Mouse (Mus musculus) bone marrow macrophage, adult 2 months (primary cell): Measurements from ENCODE around the gene Olfml2b.

Source experiments
- CTCF ChIP-seq: IDR thresholded peaks from 2 replicates; pipeline ENCODE4 v1.5.1; 2012; ENCODE audit warnings: low read depth, mild to moderate bottlenecking, low read length, moderate library complexity
- POLR2A ChIP-seq: IDR thresholded peaks from 2 replicates; pipeline ENCODE4 v1.6.1; 2012; ENCODE audit warnings: mild to moderate bottlenecking, low read depth, low read length, borderline replicate concordance

DNA sequence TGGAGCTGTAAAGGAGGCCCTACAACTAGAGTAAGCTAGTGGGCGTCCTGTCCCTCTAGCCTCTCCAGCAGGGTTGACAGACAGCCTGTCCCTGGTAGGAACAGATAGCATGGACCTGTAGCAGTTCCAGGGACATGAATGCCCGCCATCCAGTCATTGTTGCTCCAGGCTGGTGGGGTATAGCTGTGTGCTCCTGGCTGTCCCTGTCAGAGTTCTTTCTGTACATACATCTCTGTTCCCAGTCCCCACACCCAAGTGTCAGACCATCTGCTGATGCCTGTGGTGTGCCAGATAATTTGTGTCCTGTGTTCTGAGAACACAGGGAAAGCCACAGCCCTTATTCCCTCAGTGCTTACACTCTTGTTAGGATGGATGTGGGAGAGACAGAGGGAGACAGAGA, 35.3 kb downstream of the Olfml2b start:
- no peak for TF ChIP-seq CTCF
- no peak for TF ChIP-seq POLR2A
